Mouse (Mus musculus) thymus, adult 2 months (tissue): ENCODE results near the gene Atg7. TPM values are rescaled to one million over a fixed set of nuclear protein-coding genes. Genes with fewer than 3 reads are reported as not detected.

ENCODE experiments used
- DNase-seq: peaks from one replicate; pipeline ENCODE4 v3.0.0; 2021
- H3K27ac ChIP-seq: fragments of 200-500 bp; 2 replicates; pipeline ENCODE4 v1.5.1; 2012; ENCODE audit warnings: low read length, control low read depth; ENCODE audit not compliant: control insufficient read depth, insufficient read depth
- H3K27me3 ChIP-seq: fragments of 200-500 bp; 2 replicates; pipeline ENCODE4 v1.6.1; 2012; ENCODE audit warnings: mild to moderate bottlenecking, low read length, moderate library complexity, mixed read lengths; ENCODE audit not compliant: control insufficient read depth, insufficient read depth
- H3K36me3 ChIP-seq: fragments of 200-500 bp; 2 replicates; pipeline ENCODE4 v1.6.1; 2012; ENCODE audit warnings: mild to moderate bottlenecking, low read length, moderate library complexity; ENCODE audit not compliant: control insufficient read depth, insufficient read depth
- H3K4me1 ChIP-seq: fragments of 200-500 bp; replicated peaks from 2 replicates; pipeline ENCODE4 v1.6.1; 2012; ENCODE audit warnings: low read length; ENCODE audit not compliant: control insufficient read depth, insufficient read depth
- H3K4me3 ChIP-seq: fragments of 200-500 bp; 2 replicates; pipeline ENCODE4 v1.5.1; 2012; ENCODE audit warnings: mild to moderate bottlenecking, low read length, control low read depth, moderate library complexity; ENCODE audit not compliant: control insufficient read depth, insufficient read depth
- CTCF ChIP-seq: fragments of 200-500 bp; IDR thresholded peaks from 2 replicates; pipeline ENCODE4 v1.5.1; 2012; ENCODE audit warnings: mild to moderate bottlenecking, control low read depth, low read length, moderate library complexity, borderline replicate concordance; ENCODE audit not compliant: control insufficient read depth, poor library complexity, insufficient read depth; ENCODE audit errors: extremely low read depth
- POLR2A ChIP-seq: fragments of 200-500 bp; IDR thresholded peaks from 2 replicates; pipeline ENCODE4 v1.6.1; 2012; ENCODE audit warnings: mild to moderate bottlenecking, low read length, control low read depth, moderate library complexity; ENCODE audit not compliant: control insufficient read depth, poor library complexity, insufficient read depth; ENCODE audit errors: extremely low read depth
- WGBS: fragments of 180-500 bp; shearing (Covaris S2); methylation state at CpG from one replicate; pipeline ENCODE4 v1.1.7; 2018; 5-methylcytosine and 5-hydroxymethylcytosine counted together
- polyA plus RNA-seq: library from polyadenylated mRNA; depleted of rRNA; stranded (reverse); fragments of >200 nt; gene quantifications from 2 replicates; pipeline ENCODE4 v1.2.3, GENCODE M21; 2012

Gene Atg7
- polyA plus RNA-seq, 1 experiment: 18.2 TPM

- no peak overlapping the region for H3K27ac ChIP-seq
- TF ChIP-seq CTCF (no peak), POLR2A (no peak)
- H3K4me1 ChIP-seq: no peaks in the 10 kb centered on the region
- no peak overlapping the region for H3K4me3 ChIP-seq
- no peak for DNase-seq
- no peaks in the 10 kb centered on the region for H3K27me3 ChIP-seq
- no peaks in the 10 kb centered on the region for H3K36me3 ChIP-seq
- WGBS: 91% methylated on average over 1 of the region's 1 CpGs
These were observed 162.0 kb downstream of the Atg7 start for GRCm38 (mm10) chr6:114804866-114805265.

- TF ChIP-seq CTCF: no peak
- TF ChIP-seq POLR2A: no peak
- Histone ChIP-seq H3K4me1 (no peaks in the 10 kb centered on the region), H3K4me3 (no peak overlapping the region), H3K27ac (no peak overlapping the region), H3K36me3 (no peaks in the 10 kb centered on the region), H3K27me3 (no peaks in the 10 kb centered on the region)
- no peak for DNase-seq
- WGBS: 94% methylated on average over 4 of the region's 4 CpGs
These were observed 163.0 kb downstream of the Atg7 start for GRCm38 (mm10) chr6:114805927-114806326.

GRCm38 (mm10) chr6:114807474-114807873, 164.6 kb downstream of the Atg7 start:
- no peak for TF ChIP-seq POLR2A
- no peak for TF ChIP-seq CTCF
- no peaks in the 10 kb centered on the region for H3K27me3 ChIP-seq
- WGBS: 96% methylated on average over 3 of the region's 3 CpGs
- no peak overlapping the region for H3K27ac ChIP-seq
- no peak overlapping the region for H3K4me3 ChIP-seq
- H3K36me3 ChIP-seq: no peaks in the 10 kb centered on the region
- 0 out of 2 replicates have a peak, but pooled peaks cover 2% of the 10 kb centered on the region for H3K4me1 ChIP-seq
- DNase-seq: no peak

GRCm38 (mm10) chr6:114808654-114809430, 165.9 kb downstream of the Atg7 start:
- TF ChIP-seq POLR2A: no peak
- no peak for TF ChIP-seq CTCF
- no peak for DNase-seq
- Histone ChIP-seq H3K4me3 (no peak overlapping the region), H3K27me3 (no peaks in the 10 kb centered on the region), H3K4me1 (0 out of 2 replicates have a peak, but pooled peaks cover 2% of the 10 kb centered on the region), H3K36me3 (no peaks in the 10 kb centered on the region), H3K27ac (no peak overlapping the region)
- WGBS: 98% methylated on average over 3 of the region's 3 CpGs

- H3K27ac ChIP-seq: no peak overlapping the region
- 0 out of 2 replicates have a peak, but pooled peaks cover 2% of the 10 kb centered on the region for H3K4me1 ChIP-seq
- no peak for DNase-seq
- H3K27me3 ChIP-seq: no peaks in the 10 kb centered on the region
- 89% methylated on average over 1 of the region's 1 CpGs for WGBS
- TF ChIP-seq POLR2A: no peak
- TF ChIP-seq CTCF: no peak
- no peak overlapping the region for H3K4me3 ChIP-seq
- no peaks in the 10 kb centered on the region for H3K36me3 ChIP-seq
These were observed 166.5 kb downstream of the Atg7 start for GRCm38 (mm10) chr6:114809431-114809811.

DNA sequence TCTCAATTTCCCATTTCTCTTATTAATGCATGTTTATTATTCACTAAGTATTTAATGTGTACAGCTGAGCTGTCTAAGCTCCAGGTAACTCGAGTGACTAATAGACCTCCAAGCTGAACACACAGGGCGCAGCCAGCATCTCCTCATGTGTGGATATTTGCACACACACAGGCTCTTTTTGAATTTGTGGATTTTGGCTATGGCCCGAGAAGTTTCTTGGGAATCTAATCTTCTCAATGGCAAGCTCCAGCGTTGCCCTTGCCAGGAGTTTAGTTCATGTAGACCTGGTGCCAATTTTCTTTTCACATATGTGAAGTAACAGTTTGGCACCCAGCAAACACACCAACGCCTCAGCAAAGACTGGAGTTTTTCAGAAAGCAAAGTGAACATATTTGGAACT, 169.4 kb downstream of the Atg7 start:
- H3K4me3 ChIP-seq: no peak overlapping the region
- no peak for TF ChIP-seq POLR2A
- H3K27ac ChIP-seq: no peak overlapping the region
- H3K36me3 ChIP-seq: no peaks in the 10 kb centered on the region
- 89% methylated on average over 5 of the region's 5 CpGs for WGBS
- H3K4me1 ChIP-seq: peaks cover 2% of the 10 kb centered on the region; the same call in 1 of the 2 replicates
- DNase-seq: no peak
- no peaks in the 10 kb centered on the region for H3K27me3 ChIP-seq
